ENCODE assay signal across 17 mouse cellular contexts in genomic region chr9:42614409-42614808, GRCm38 (mm10).
A peak's percentile ranks its signal among the peaks of the same experiment; 100 is the strongest.
DNase-seq lines count a peak whose midpoint lies in the region; TF ChIP-seq lines count a peak whose summit lies in the region.
"Had no signal": no experiment of that assay in that cellular context is flagged by ENCODE, and none has a peak within 500 bp of the region (broad histone marks: within the 10 kb centered on the region; RNA-seq: fewer than 3 reads in every experiment).

No protein-coding gene starts in this region.

- H3K27me3 ChIP-seq in CH12.LX (replicated peaks): peaks cover 86% of the 10 kb centered on the region
- H3K27me3 ChIP-seq in limb, embryonic 10.5 days (ENCODE audit: low read depth, poor library complexity, severe bottlenecking): no peaks in the 10 kb centered on the region
- H3K27me3 ChIP-seq: forebrain, embryonic 13.5 days; lung, embryonic 15.5 days had no signal

- no peak for TF ChIP-seq EP300 in CH12.LX (IDR thresholded peaks at IDR 0.05; ENCODE audit: low read length)

- TF ChIP-seq CTCF in CH12.LX (conservative IDR thresholded peaks at IDR 0.05 in 1 of 2, IDR thresholded peaks at IDR 0.05 in 1 of 2; ENCODE audit: low read depth in 2 of 2, low read length in 2 of 2): no peak
- TF ChIP-seq CTCF in left cerebral cortex, adult 2 months (IDR thresholded peaks at IDR 0.05): no peak

- H3K4me1 ChIP-seq in CH12.LX (ENCODE audit: control insufficient read depth in 1 of 2, insufficient read depth in 2 of 2): peaks cover 4 to 10% of the 10 kb centered on the region in 2 experiments; a peak in 2 of 4 replicates
- H3K4me1 ChIP-seq in limb, embryonic 10.5 days: peaks cover 30% of the 10 kb centered on the region

- WGBS in limb, embryonic 10.5 days: 60% methylated on average over 10 of the region's 10 CpGs

- H3K9ac ChIP-seq in CH12.LX (ENCODE audit: insufficient read depth, low read depth): no peak overlapping the region
- H3K9ac ChIP-seq: forebrain, embryonic 13.5 days; heart, embryonic 15.5 days; lung, embryonic 15.5 days had no signal

- dilution Hi-C loops in CH12.LX (cut with MboI; ENCODE audit: extremely low pct_ligation_motif_present, extremely low pct_unique_long_range_greater_than_20kb, low sequenced_read_pairs): no loop called here

- no peaks in the 10 kb centered on the region for H3K79me2 ChIP-seq in CH12.LX (replicated peaks; ENCODE audit: control insufficient read depth, extremely low read depth, insufficient read depth, poor library complexity, severe bottlenecking)

- no peak overlapping the region for H3K27ac ChIP-seq in CH12.LX (ENCODE audit: insufficient read depth, low read depth)
- peak overlapping the region; percentile 37 for H3K27ac ChIP-seq in limb, embryonic 10.5 days
- H3K27ac ChIP-seq in left cerebral cortex, adult 2 months: no peak overlapping the region
- H3K27ac ChIP-seq: forebrain, embryonic 13.5 days; heart, embryonic 15.5 days; lung, embryonic 15.5 days; macrophage; stomach, postnatal 0 days had no signal

- peak; percentile 23 for DNase-seq in embryo, embryonic 10 days (ENCODE audit: low spot score)
- no peak for DNase-seq in embryo, embryonic 9.5 days (ENCODE audit: extremely low spot score)
- peak; percentile 5 for DNase-seq in CH12.LX (ENCODE audit: extremely low read depth)
- DNase-seq in limb, embryonic 10.5 days (ENCODE audit: low spot score): no peak
- peak; percentile 39 for DNase-seq in thymus, postnatal 14 days
- DNase-seq in left cerebral cortex, adult 2 months (ENCODE audit: extremely low spot score in 1 of 2, low spot score in 2 of 2): no peak
- no peak for DNase-seq in urinary bladder, postnatal 36 days (ENCODE audit: low spot score in 2 of 2)
- DNase-seq in adrenal gland, postnatal 10 days: no peak
- DNase-seq: adrenal gland, adult 8-10 months; cerebellum, adult 2 months; kidney, postnatal 4 days had no signal

- no peak overlapping the region for H3K4me3 ChIP-seq in CH12.LX (replicated peaks in 1 of 3; ENCODE audit: low read depth in 2 of 3, low read length in 2 of 3, poor library complexity in 1 of 3)
- no peak overlapping the region for H3K4me3 ChIP-seq in limb, embryonic 10.5 days
- H3K4me3 ChIP-seq in left cerebral cortex, adult 2 months: no peak overlapping the region
- H3K4me3 ChIP-seq: forebrain, embryonic 13.5 days; heart, embryonic 15.5 days; lung, embryonic 15.5 days had no signal

- no peaks in the 10 kb centered on the region for H3K9me3 ChIP-seq in CH12.LX (replicated peaks; ENCODE audit: low read length)
- no peaks in the 10 kb centered on the region for H3K9me3 ChIP-seq in limb, embryonic 10.5 days (replicated peaks)
- H3K9me3 ChIP-seq: forebrain, embryonic 13.5 days; heart, embryonic 15.5 days; lung, embryonic 15.5 days had no signal

- no peak for TF ChIP-seq POLR2A in CH12.LX (IDR thresholded peaks at IDR 0.05; ENCODE audit: low read depth, low read length)

- no peaks in the 10 kb centered on the region for H3K36me3 ChIP-seq in CH12.LX (replicated peaks in 1 of 2; ENCODE audit: control insufficient read depth in 1 of 2, insufficient read depth in 1 of 2, low read length in 1 of 2)
- H3K36me3 ChIP-seq in limb, embryonic 10.5 days: no peaks in the 10 kb centered on the region
- H3K36me3 ChIP-seq: heart, embryonic 15.5 days; lung, embryonic 15.5 days had no signal

- no peak overlapping the region for H3K4me2 ChIP-seq in CH12.LX (ENCODE audit: insufficient read depth, low read depth, poor library complexity, severe bottlenecking)
- H3K4me2 ChIP-seq: forebrain, embryonic 13.5 days; heart, embryonic 15.5 days; liver, embryonic 11.5 days; lung, embryonic 15.5 days had no signal

- intact Hi-C loops in left cerebral cortex, adult 2 months (cut with DNase I): no loop called here

- in situ Hi-C loops in CH12.LX (cut with MboI; ENCODE audit: low pct_ligation_motif_present, low pct_unique_long_range_greater_than_20kb, low sequenced_read_pairs): no loop called here

- no peak for TF ChIP-seq RAD21 in CH12.LX (IDR thresholded peaks at IDR 0.05; ENCODE audit: low read depth, low read length)

TF ChIP-seq in CH12.LX, 34 proteins besides CTCF, POLR2A, EP300 and RAD21:
- TF ChIP-seq USF2 (conservative IDR thresholded peaks at IDR 0.05; ENCODE audit: low read depth, low read length): no peak
- TF ChIP-seq RCOR1 (conservative IDR thresholded peaks at IDR 0.05; ENCODE audit: low read depth, low read length): no peak
- no peak for TF ChIP-seq CHD1 (IDR thresholded peaks at IDR 0.05; ENCODE audit: low read depth, low read length)
- no peak for TF ChIP-seq SMC3 (IDR thresholded peaks at IDR 0.05; ENCODE audit: low read depth, low read length)
- TF ChIP-seq E2F4 (IDR thresholded peaks at IDR 0.05; ENCODE audit: insufficient replicate concordance, low read depth, low read length): no peak
- TF ChIP-seq MXI1 (IDR thresholded peaks at IDR 0.05; ENCODE audit: low read depth, low read length): no peak
- no peak for TF ChIP-seq KAT2A (IDR thresholded peaks at IDR 0.05; ENCODE audit: insufficient replicate concordance, low read length)
- TF ChIP-seq UBTF (IDR thresholded peaks at IDR 0.05; ENCODE audit: low read depth, low read length): no peak
- TF ChIP-seq MAX (IDR thresholded peaks at IDR 0.05; ENCODE audit: low read length): no peak
- no peak for TF ChIP-seq HCFC1 (IDR thresholded peaks at IDR 0.05; ENCODE audit: low read depth, low read length)
- no peak for TF ChIP-seq JUND (conservative IDR thresholded peaks at IDR 0.05; ENCODE audit: low read depth, low read length)
- no peak for TF ChIP-seq PAX5 (IDR thresholded peaks at IDR 0.05; ENCODE audit: low read length)
- no peak for TF ChIP-seq ZKSCAN1 (IDR thresholded peaks at IDR 0.05; ENCODE audit: borderline replicate concordance, low read depth, low read length)

Comparison
In these comparisons a context has a peak if more than half of its experiments do, and no peak if none do; other contexts are left out.
1. DNase-seq: peak in embryo, embryonic 10 days (single experiment), CH12.LX (single experiment) and thymus, postnatal 14 days (single experiment); none in embryo, embryonic 9.5 days (single experiment), limb, embryonic 10.5 days (single experiment), left cerebral cortex, adult 2 months (0 of 2), urinary bladder, postnatal 36 days (0 of 2) and adrenal gland, postnatal 10 days (single experiment).